Mouse (Mus musculus) ES-E14 (cell line): Measurements from ENCODE around the gene Nrf1.

Source experiments
- HCFC1 ChIP-seq: IDR thresholded peaks from 2 replicates; pipeline ENCODE4 v1.6.1; 2012; ENCODE audit warnings: low read length, inconsistent platforms, borderline replicate concordance; ENCODE audit not compliant: insufficient read depth
- MAFK ChIP-seq: IDR thresholded peaks from 2 replicates; pipeline ENCODE4 v1.6.1; 2014; ENCODE audit warnings: mild to moderate bottlenecking, low read depth, low read length, inconsistent platforms; ENCODE audit not compliant: insufficient read depth
- ZC3H11A ChIP-seq: IDR thresholded peaks from 2 replicates; pipeline ENCODE4 v1.6.1; 2012; ENCODE audit warnings: low read depth, mild to moderate bottlenecking, inconsistent platforms, low read length, borderline replicate concordance

GRCm38 (mm10) chr6:30153733-30154415 is 106.1 kb downstream of the Nrf1 start:
- TF ChIP-seq ZC3H11A: no peak
- no peak for TF ChIP-seq HCFC1
- no peak for TF ChIP-seq MAFK
